Mouse (Mus musculus): ENCODE results near the gene Gm10382.

DNA sequence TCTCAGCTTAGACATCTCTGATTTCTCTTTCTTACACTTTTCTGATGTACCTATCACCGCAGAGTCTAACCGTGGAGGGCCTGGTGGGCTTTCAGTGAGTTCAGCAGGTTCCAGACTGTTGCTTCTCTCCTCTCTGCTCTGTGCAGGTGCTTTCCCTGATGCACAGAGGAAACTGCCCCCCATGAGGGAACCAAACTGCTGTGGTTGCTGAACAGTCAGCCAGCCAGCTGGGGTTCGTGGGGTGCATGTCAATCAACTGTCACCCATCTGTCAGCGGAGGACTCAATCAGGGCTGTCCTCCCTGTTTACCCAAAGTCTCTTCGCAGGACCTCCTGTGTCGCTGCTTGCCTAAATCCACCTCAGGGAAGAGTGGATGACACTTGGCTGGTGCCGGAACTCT, 11.9 kb upstream of the Gm10382 start:
- TF ChIP-seq CTCF (IDR thresholded peaks at IDR 0.05; ENCODE audit: low read depth) = no peak
- no peak for TF ChIP-seq EP300 (IDR thresholded peaks at IDR 0.05; ENCODE audit: low read depth)

Measured in liver, postnatal 0 days (tissue).